Mouse (Mus musculus): ENCODE measurements at regions not wholly inside any gene's neighbourhood (a gene's known extent, or its start where the extent isn't known, plus 50 kb on each side); places are given as distances from the start of the nearest gene placed in this dataset.

DNA sequence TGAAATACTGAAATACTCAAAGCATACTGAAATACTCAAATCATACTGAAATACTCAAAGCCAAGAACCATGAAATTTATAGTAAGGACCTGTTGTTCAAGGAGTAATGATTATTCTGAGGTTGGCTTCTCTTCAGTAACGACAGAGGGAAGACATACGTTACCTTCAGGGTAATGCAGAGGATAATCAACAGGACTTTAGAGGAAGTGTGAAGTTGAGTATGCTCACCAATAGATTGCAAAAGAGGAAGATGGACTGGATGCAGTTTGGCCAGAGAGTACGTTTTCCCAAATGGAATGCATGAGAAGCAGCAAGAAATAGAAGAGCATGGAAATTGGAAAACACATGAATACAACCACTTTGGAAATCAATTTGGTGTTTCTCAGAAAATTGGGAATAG is 79.1 kb upstream of the Pdc start:
- TF ChIP-seq CTCF (IDR thresholded peaks at IDR 0.05) (no peak), POLR2A (IDR thresholded peaks at IDR 0.05; ENCODE audit: insufficient read depth, low read depth, low read length) (no peak), EP300 (IDR thresholded peaks at IDR 0.05; ENCODE audit: insufficient read depth, low read depth, low read length) (no peak)
